Mouse (Mus musculus): ENCODE measurements around the gene Nat8f4. TPM values are rescaled to one million over a fixed set of nuclear protein-coding genes. Genes with fewer than 3 reads are reported as not detected.
"Not testable (repeated sequence)": the region's sequence is repeated elsewhere in the genome, so short reads cannot be mapped to it uniquely, and the experiment has no call there.

The Nat8f4 gene
- total RNA-seq, 2 experiments from 2014 or later, result 5.3 to 7.4 TPM

DNA sequence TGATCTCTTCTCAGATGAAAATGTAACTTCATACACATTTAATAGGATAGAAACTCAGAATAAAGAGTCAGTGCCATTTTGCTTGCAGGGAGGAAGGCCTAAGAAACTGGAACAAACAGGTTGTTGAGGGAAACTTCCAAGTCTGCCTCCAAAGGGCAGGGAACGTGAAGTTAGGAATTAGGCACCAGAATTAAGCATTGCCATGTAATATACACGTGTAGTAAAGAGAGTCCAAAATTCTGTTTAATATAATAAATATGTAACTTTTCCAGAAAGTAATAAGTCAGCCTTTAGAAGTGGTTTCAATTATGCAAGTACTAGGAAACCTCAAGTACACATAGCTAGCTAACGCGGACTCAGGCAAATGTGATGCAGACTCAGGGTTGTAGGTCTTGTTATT, 14.7 kb upstream of the Nat8f4 start:
- Histone ChIP-seq H3K27ac (no peak overlapping the region), H3K4me3 (no peak overlapping the region)
- DNase-seq (ENCODE audit: extremely low spot score in 1 of 2, low spot score in 2 of 2), result no peak
- no peak for TF ChIP-seq CTCF (IDR thresholded peaks at IDR 0.05)
- intact Hi-C loops (cut with DNase I), result loop anchor here (5.0 kb wide), 1 partner anchor 467 kb away; the partner anchor contains the start of genes Cct7 and Pradc1

DNA sequence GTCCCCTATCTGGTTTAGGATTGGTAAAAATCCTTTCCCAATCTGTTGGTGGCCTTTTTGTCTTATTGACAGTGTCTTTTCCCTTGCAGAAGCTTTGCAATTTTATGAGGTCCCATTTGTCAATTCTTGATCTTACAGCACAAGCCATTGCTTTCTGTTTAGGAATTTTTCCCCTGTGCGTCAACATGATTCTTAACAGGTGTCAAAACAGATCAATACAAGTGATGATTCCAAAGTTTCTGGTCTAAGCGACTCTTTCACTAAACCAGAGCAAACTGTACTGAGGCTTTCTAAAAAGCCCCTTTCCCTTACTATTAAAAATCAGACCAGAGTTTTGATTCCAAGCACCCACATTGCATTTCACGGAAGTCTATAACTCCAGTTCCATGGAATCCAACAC, 13.7 kb upstream of the Nat8f4 start:
- intact Hi-C loops (cut with DNase I), result loop anchor here (5.0 kb wide), 1 partner anchor 466 kb away; the partner anchor contains the start of genes Cct7 and Pradc1
- H3K27ac ChIP-seq; H3K4me3 ChIP-seq; DNase-seq (ENCODE audit: extremely low spot score in 1 of 2, low spot score in 2 of 2): not testable (repeated sequence)

DNA sequence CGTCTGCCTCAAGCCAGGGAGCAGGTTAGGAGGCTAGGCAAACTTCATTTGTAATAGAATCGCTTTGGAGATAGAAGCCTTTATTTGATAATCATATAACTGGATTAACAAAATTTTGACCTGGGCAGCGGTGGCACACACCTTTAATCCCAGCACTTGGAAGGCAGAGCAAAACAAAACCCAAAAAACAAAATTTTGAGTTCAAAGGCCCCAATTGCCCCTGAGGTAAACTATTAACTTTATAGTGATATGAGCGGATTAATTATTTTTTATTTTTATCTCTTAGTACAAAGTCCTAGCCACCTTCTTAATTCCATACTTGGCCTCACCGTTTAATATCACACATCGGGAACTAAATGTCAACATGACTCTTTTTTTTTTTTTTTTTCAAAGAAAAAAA, 11.9 kb upstream of the Nat8f4 start:
- no peak for DNase-seq (ENCODE audit: extremely low spot score in 1 of 2, low spot score in 2 of 2)
- Histone ChIP-seq H3K27ac (peak overlapping the region; percentile 93), H3K4me3 (peak overlapping the region; percentile 60)
- intact Hi-C loops (cut with DNase I), result loop anchor here (5.0 kb wide), 1 partner anchor 464 kb away; the partner anchor contains the start of genes Cct7 and Pradc1
- no peak for TF ChIP-seq CTCF (IDR thresholded peaks at IDR 0.05)

GRCm38 (mm10) chr6:85915539-85916513, 11.1 kb upstream of the Nat8f4 start, which contains the start of gene Nat8f1:
Gene Nat8f1, minus strand, starts transcription at chr6:85915687.
- intact Hi-C loops (cut with DNase I), result loop anchor here (5.0 kb wide), 1 partner anchor 464 kb away; the partner anchor contains the start of genes Cct7 and Pradc1
- peak; percentile 68 for TF ChIP-seq CTCF (IDR thresholded peaks at IDR 0.05)
- peak; percentile 81 to 85 for DNase-seq (ENCODE audit: extremely low spot score in 1 of 2, low spot score in 2 of 2)
- peak within 1 kb of the TSS; percentile 60 for H3K4me3 ChIP-seq
- H3K27ac ChIP-seq, result peak within 1 kb of the TSS; percentile 93

DNA sequence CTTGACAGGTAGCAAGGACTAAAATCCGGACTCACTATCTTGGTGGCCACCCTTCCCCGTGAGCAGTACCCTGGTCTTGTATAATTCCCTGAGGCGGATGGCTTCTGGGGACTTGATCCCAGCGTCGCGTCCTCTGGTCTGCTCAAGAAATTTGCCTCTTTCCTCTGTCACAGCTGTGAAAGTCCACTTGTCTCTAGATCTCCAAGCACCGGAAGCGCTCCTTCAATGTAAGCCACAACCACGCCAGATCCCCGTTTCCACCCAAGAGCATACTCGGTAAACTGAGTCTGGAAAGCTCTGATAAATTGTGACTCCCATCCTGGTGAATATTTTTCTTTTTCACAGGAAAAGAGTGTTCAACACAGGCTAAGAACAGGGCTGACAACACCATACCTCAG, 10.5 kb upstream of the Nat8f4 start:
- DNase-seq (ENCODE audit: extremely low spot score in 1 of 2, low spot score in 2 of 2), result no peak
- Histone ChIP-seq H3K27ac (peak overlapping the region; percentile 93), H3K4me3 (peak overlapping the region; percentile 60)
- intact Hi-C loops (cut with DNase I), result loop anchor here (5.0 kb wide), 1 partner anchor 463 kb away; the partner anchor contains the start of genes Cct7 and Pradc1
- TF ChIP-seq CTCF (IDR thresholded peaks at IDR 0.05), result no peak

DNA sequence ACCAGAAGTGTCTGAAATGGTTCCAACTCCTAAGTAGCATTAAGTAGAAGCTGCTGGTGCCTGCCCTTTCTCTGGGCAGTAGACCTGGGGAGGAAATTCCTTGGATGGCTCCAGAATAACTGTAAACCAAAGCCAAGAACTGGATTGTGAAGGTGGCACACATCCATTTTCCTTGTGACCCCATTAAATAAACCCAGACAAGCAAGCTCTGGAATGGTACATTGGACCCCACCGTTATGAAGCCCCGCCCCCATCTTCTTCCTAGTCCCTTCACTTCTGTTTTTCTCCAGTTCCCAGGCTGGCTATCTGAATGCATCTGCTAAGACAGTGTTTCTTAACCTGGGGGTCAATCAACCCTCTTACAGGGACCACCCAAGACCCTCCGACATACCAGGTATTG, 6.9 kb upstream of the Nat8f4 start, which contains the start of gene Tprkb:
Gene Tprkb, plus strand, starts transcription at position 279 of the 400 bp plus-strand sequence.
- intact Hi-C loops (cut with DNase I), result no loop called here
- Histone ChIP-seq H3K27ac (no peak within 1 kb of the TSS), H3K4me3 (no peak within 1 kb of the TSS)
- DNase-seq (ENCODE audit: extremely low spot score in 1 of 2, low spot score in 2 of 2), result no peak
- TF ChIP-seq CTCF (IDR thresholded peaks at IDR 0.05), result no peak

DNA sequence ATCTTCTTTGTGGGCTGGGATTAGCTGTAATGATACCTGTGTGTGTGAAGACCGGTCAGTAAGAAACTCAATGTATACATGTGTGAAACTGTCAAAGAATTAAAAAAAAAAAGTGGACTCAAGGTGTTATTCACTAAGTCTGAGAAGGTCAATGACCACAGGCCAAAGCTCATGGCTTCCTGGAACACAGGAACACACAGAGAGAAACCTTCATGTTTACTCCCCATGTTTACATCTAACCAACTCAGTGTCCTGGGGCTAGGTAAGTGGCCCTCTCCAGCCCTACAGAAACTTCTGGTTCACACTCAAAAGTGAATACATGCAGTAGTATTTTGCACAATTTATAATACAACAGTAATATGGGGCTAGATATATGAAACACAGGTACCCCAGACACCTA, 5.0 kb upstream of the Nat8f4 start:
- intact Hi-C loops (cut with DNase I), result loop anchor here (10.0 kb wide), 2 partner anchors 325 to 395 kb away; partner anchors contain the start of genes Alms1 and Egr4

DNA sequence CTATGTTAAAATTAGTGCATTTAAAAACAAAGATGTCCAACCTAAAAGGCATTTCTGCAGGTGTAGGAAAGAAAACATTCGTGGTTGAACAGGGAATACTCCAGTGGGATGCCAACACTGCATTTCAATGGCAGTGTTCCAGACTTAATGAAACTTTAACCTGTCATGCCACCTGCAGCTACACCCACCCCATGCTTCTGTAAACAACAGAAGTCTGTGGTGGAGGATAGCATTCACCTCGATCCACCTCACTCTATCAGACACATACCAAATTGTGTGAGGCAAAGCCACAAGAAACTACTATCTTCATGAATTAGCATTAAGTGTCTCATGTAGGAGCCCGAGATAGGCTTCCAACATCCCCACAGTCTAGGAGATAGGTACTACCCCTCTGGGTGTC, 3.7 kb upstream of the Nat8f4 start:
- intact Hi-C loops (cut with DNase I), result loop anchor here (10.0 kb wide), 2 partner anchors 324 to 394 kb away; partner anchors contain the start of genes Alms1 and Egr4
- peak overlapping the region; percentile 70; the same call in 1 of the 2 replicates for H3K27ac ChIP-seq
- no peak overlapping the region for H3K4me3 ChIP-seq
- no peak for DNase-seq (ENCODE audit: extremely low spot score in 1 of 2, low spot score in 2 of 2)
- no peak for TF ChIP-seq CTCF (IDR thresholded peaks at IDR 0.05)

More for the DNA sequence above, 5.0 kb upstream of the Nat8f4 start:
- no peak for TF ChIP-seq CTCF (IDR thresholded peaks at IDR 0.05)
- Histone ChIP-seq H3K27ac (no peak overlapping the region), H3K4me3 (no peak overlapping the region)
- no peak for DNase-seq (ENCODE audit: extremely low spot score in 1 of 2, low spot score in 2 of 2)

DNA sequence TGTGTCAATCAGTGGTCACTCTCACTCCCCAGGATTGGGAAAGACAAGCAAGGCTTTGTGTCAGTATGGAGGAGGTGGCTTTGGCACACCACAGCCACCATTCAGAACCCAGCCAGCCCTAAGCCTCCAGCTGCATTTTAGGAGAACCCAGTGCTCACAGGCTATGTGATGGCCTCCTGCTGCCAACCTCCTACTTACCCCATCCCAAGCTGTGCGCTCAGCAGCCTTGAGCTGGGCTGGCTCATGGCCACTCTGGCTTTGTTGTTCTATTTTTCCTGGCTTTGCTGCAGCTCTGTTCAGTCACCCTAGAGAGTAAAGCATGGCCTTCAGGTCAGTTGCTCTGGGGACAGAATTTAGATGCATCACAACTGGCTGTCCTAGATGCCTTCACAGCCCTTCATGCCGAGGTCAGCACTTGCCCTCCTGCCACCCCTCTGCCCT, 2.2 kb upstream of the Nat8f4 start:
- intact Hi-C loops (cut with DNase I), result loop anchor here (2.0 to 10.0 kb wide), 3 partner anchors 68 to 392 kb away; partner anchors contain the start of genes Alms1 and Egr4

GRCm38 (mm10) chr6:85902303-85902702, 2.4 kb downstream of the Nat8f4 start:
- H3K27ac ChIP-seq, result no peak overlapping the region
- intact Hi-C loops (cut with DNase I), result loop anchor here (10.0 kb wide), 2 partner anchors 318 to 388 kb away; partner anchors contain the start of genes Alms1 and Egr4
- TF ChIP-seq CTCF (IDR thresholded peaks at IDR 0.05), result no peak
- no peak for DNase-seq (ENCODE audit: extremely low spot score in 1 of 2, low spot score in 2 of 2)
- H3K4me3 ChIP-seq, result no peak overlapping the region

More for the DNA sequence above, 2.2 kb upstream of the Nat8f4 start:
- H3K27ac ChIP-seq, result peak overlapping the region; percentile 70
- H3K4me3 ChIP-seq, result not testable (repeated sequence)
- peak; percentile 40 to 62 for DNase-seq (ENCODE audit: extremely low spot score in 1 of 2, low spot score in 2 of 2)

DNA sequence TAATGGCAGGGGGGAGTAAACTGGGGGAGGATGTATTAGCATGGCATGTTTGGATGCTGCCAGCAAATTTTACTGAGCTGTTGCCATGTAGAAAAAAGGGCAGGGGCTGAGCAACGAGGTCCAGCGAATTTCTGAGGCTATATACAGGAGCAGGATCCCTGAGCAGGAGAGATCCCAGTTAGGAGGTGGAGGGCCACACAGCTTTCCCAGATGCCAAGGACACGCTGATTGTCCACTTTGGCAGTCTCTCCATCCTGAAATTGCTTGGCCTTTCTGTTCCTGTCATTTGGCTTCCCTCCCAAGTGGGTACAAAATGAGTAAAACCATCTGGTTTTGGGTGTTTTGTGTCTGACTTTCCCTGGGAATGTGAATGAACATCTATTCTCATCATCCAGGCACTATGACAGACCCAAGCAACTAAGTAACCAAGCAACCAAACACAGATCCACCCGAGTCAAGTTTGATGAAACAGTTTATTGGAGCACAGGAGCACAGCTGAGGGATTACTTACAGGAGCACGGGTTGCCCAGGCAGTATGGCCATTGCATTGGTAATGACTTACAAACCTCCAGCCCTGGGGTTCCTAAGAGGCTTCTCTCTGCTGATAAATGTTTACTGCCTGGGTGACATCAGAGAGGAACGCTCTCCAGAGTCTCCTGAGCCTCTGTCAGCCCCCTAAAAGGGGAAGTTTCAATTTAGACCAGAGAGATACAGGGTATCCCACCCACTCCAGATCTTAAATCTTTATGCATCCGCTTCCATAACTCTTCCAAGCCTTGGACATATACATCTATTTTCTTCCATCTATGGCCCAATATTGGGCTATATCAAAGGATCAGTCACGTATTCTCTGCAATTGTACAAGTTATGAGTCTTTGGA, 5.8 kb downstream of the Nat8f4 start:
- DNase-seq (ENCODE audit: extremely low spot score in 1 of 2, low spot score in 2 of 2); H3K4me3 ChIP-seq; intact Hi-C loops (cut with DNase I); H3K27ac ChIP-seq: not testable (repeated sequence)

All from left cerebral cortex, adult 2 months (tissue).